Mouse (Mus musculus): Measurements from ENCODE around the gene Dmwd. TPM values are rescaled to one million over a fixed set of nuclear protein-coding genes. Genes with fewer than 3 reads are reported as not detected.

The Dmwd gene
- polyA plus RNA-seq, 2 experiments = 21.8 to 126 TPM

DNA sequence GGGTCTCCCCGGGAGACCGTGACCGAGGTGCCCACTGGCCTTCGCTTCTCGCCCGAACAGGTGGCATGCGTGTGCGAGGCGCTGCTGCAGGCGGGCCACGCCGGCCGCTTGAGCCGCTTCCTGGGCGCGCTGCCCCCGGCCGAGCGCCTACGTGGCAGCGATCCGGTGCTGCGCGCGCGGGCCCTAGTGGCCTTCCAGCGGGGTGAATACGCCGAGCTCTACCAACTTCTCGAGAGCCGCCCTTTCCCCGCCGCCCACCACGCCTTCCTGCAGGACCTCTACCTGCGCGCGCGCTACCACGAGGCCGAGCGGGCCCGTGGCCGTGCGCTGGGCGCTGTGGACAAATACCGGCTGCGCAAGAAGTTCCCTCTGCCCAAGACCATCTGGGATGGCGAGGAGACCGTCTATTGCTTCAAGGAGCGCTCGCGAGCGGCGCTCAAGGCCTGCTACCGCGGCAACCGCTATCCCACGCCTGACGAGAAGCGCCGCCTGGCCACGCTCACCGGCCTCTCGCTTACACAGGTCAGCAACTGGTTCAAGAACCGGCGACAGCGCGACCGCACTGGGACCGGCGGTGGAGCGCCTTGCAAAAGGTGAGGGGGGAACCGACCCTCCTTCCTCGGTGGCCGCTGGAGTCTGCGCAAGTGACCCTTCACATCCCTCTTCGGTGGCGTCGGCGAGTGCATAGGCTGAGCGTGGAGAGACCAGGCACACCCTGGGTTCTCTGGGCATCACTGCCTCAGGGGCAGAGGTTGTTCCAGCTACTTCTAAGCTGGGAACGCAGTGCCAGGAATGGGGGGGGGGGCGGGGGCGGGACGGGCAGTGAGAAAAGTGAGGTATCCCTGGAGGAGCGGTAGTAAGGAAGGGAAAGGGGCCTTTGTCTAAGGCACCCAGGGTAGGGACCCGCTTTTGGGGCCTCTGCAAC lies 19.1 kb downstream of the Dmwd start:
- ATAC-seq (ENCODE audit: low FRiP score, low read depth) (no peak), DNase-seq (ENCODE audit: low spot score) (peak; percentile 47)
- TF ChIP-seq POLR2A (IDR thresholded peaks at IDR 0.05; ENCODE audit: borderline replicate concordance, extremely low read depth, insufficient read depth, insufficient read length) = no peak
- peak overlapping the region; percentile 79 for H3K4me3 ChIP-seq (replicated peaks; ENCODE audit: low read length)
- peaks cover 37% of the 10 kb centered on the region for H3K4me1 ChIP-seq (ENCODE audit: control insufficient read depth, insufficient read depth, low read length)
- H3K36me3 ChIP-seq (ENCODE audit: control insufficient read depth, insufficient read depth, low read length) = peaks cover 31% of the 10 kb centered on the region
- WGBS = 0% methylated on average over 47 of the region's 87 CpGs
- H3K9ac ChIP-seq (ENCODE audit: low read depth, low read length, severe bottlenecking) = peak overlapping the region; percentile 94
- H3K27me3 ChIP-seq (ENCODE audit: control insufficient read depth, insufficient read depth, low read length) = no peaks in the 10 kb centered on the region
- peak overlapping the region; percentile 98 for H3K27ac ChIP-seq (replicated peaks; ENCODE audit: low read depth, low read length)
- H3K4me2 ChIP-seq (replicated peaks; ENCODE audit: low read depth, low read length, severe bottlenecking) = peak overlapping the region; percentile 84
- H3K9me3 ChIP-seq (ENCODE audit: control insufficient read depth, low read length) = no peaks in the 10 kb centered on the region

- peaks cover 37% of the 10 kb centered on the region for H3K4me1 ChIP-seq (ENCODE audit: control insufficient read depth, insufficient read depth, low read length)
- ATAC-seq (ENCODE audit: low FRiP score, low read depth) = peak; percentile 17
- H3K36me3 ChIP-seq (ENCODE audit: control insufficient read depth, insufficient read depth, low read length) = peaks cover 25% of the 10 kb centered on the region
- H3K4me3 ChIP-seq (replicated peaks; ENCODE audit: low read length) = peak overlapping the region; percentile 79
- 0% methylated on average over 18 of the region's 19 CpGs for WGBS
- no peaks in the 10 kb centered on the region for H3K9me3 ChIP-seq (ENCODE audit: control insufficient read depth, low read length)
- H3K9ac ChIP-seq (ENCODE audit: low read depth, low read length, severe bottlenecking) = peak overlapping the region; percentile 94
- TF ChIP-seq POLR2A (IDR thresholded peaks at IDR 0.05; ENCODE audit: borderline replicate concordance, extremely low read depth, insufficient read depth, insufficient read length) = no peak
- H3K4me2 ChIP-seq (replicated peaks; ENCODE audit: low read depth, low read length, severe bottlenecking) = peak overlapping the region; percentile 84
- H3K27me3 ChIP-seq (ENCODE audit: control insufficient read depth, insufficient read depth, low read length) = no peaks in the 10 kb centered on the region
- DNase-seq (ENCODE audit: low spot score) = peak; percentile 83
- peak overlapping the region; percentile 98 for H3K27ac ChIP-seq (replicated peaks; ENCODE audit: low read depth, low read length)
Observed at GRCm38 (mm10) chr7:19095751-19096110, 19.7 kb downstream of the Dmwd start.

GRCm38 (mm10) chr7:19096421-19096976 lies 20.5 kb downstream of the Dmwd start:
- peak overlapping the region; percentile 98 for H3K27ac ChIP-seq (replicated peaks; ENCODE audit: low read depth, low read length)
- WGBS = 54% methylated on average over 5 of the region's 5 CpGs
- H3K36me3 ChIP-seq (ENCODE audit: control insufficient read depth, insufficient read depth, low read length) = peaks cover 19% of the 10 kb centered on the region
- no peaks in the 10 kb centered on the region for H3K27me3 ChIP-seq (ENCODE audit: control insufficient read depth, insufficient read depth, low read length)
- H3K4me2 ChIP-seq (replicated peaks; ENCODE audit: low read depth, low read length, severe bottlenecking) = peak overlapping the region; percentile 84
- no peaks in the 10 kb centered on the region for H3K9me3 ChIP-seq (ENCODE audit: control insufficient read depth, low read length)
- H3K9ac ChIP-seq (ENCODE audit: low read depth, low read length, severe bottlenecking) = peak overlapping the region; percentile 94
- peak overlapping the region; percentile 79 for H3K4me3 ChIP-seq (replicated peaks; ENCODE audit: low read length)
- peaks cover 36% of the 10 kb centered on the region for H3K4me1 ChIP-seq (ENCODE audit: control insufficient read depth, insufficient read depth, low read length)
- DNase-seq (ENCODE audit: low spot score) (no peak), ATAC-seq (ENCODE audit: low FRiP score, low read depth) (no peak)
- no peak for TF ChIP-seq POLR2A (IDR thresholded peaks at IDR 0.05; ENCODE audit: borderline replicate concordance, extremely low read depth, insufficient read depth, insufficient read length)

DNA sequence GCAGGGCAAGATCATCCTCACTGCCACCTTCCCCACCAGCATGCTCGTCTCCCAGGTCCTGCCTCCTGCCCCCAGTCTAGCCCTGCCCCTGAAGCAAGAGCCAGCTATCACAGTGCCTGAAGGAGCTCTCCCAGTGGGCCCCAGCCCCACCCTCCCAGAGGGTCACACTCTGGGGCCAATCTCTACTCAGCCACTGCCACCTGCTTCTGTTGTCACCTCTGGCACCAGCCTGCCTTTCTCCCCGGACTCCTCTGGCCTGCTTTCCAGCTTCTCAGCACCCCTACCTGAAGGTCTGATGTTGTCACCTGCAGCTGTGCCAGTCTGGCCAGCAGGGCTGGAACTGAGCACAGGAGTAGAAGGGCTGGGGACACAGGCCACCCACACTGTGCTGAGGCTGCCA lies 21.2 kb downstream of the Dmwd start:
- TF ChIP-seq POLR2A (IDR thresholded peaks at IDR 0.05; ENCODE audit: borderline replicate concordance, extremely low read depth, insufficient read depth, insufficient read length) = no peak
- Histone ChIP-seq H3K27me3 (ENCODE audit: control insufficient read depth, insufficient read depth, low read length) (no peaks in the 10 kb centered on the region), H3K4me3 (replicated peaks; ENCODE audit: low read length) (no peak overlapping the region), H3K9ac (ENCODE audit: low read depth, low read length, severe bottlenecking) (no peak overlapping the region), H3K27ac (replicated peaks; ENCODE audit: low read depth, low read length) (no peak overlapping the region), H3K4me1 (ENCODE audit: control insufficient read depth, insufficient read depth, low read length) (peaks cover 29% of the 10 kb centered on the region), H3K4me2 (replicated peaks; ENCODE audit: low read depth, low read length, severe bottlenecking) (no peak overlapping the region), H3K36me3 (ENCODE audit: control insufficient read depth, insufficient read depth, low read length) (peaks cover 14% of the 10 kb centered on the region), H3K9me3 (ENCODE audit: control insufficient read depth, low read length) (no peaks in the 10 kb centered on the region)
- WGBS = 52% methylated on average over 2 of the region's 2 CpGs
- no peak for ATAC-seq (ENCODE audit: low FRiP score, low read depth)
- DNase-seq (ENCODE audit: low spot score) = no peak

GRCm38 (mm10) chr7:19097863-19098262 lies 21.8 kb downstream of the Dmwd start:
- Histone ChIP-seq H3K4me1 (ENCODE audit: control insufficient read depth, insufficient read depth, low read length) (peaks cover 23% of the 10 kb centered on the region), H3K27me3 (ENCODE audit: control insufficient read depth, insufficient read depth, low read length) (no peaks in the 10 kb centered on the region), H3K4me2 (replicated peaks; ENCODE audit: low read depth, low read length, severe bottlenecking) (no peak overlapping the region), H3K4me3 (replicated peaks; ENCODE audit: low read length) (no peak overlapping the region), H3K9me3 (ENCODE audit: control insufficient read depth, low read length) (no peaks in the 10 kb centered on the region), H3K36me3 (ENCODE audit: control insufficient read depth, insufficient read depth, low read length) (peaks cover 14% of the 10 kb centered on the region), H3K9ac (ENCODE audit: low read depth, low read length, severe bottlenecking) (no peak overlapping the region), H3K27ac (replicated peaks; ENCODE audit: low read depth, low read length) (no peak overlapping the region)
- ATAC-seq (ENCODE audit: low FRiP score, low read depth) (no peak), DNase-seq (ENCODE audit: low spot score) (no peak)
- no peak for TF ChIP-seq POLR2A (IDR thresholded peaks at IDR 0.05; ENCODE audit: borderline replicate concordance, extremely low read depth, insufficient read depth, insufficient read length)
